Comparison of ENCODE assay signal across 27 mouse cellular contexts in the genomic region with DNA sequence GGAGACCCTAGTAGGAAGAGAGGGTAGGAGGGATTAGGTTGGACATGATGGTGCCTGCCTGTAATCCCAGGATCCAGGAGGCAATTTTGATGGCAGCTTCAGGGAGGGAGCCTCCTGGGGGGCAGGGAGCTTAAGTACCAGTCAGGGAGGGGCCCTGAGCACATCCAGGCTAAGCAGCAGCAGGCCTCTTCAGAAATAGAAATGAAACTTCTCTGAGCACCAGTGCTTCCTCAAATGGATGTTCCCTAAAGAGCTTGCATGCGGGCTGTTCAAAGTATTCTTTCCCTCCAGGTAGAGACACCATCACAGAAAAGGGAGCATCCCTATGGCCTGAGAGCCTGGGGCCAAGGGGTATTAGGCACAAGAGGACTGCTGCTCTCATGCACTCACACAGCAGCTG. TPM values are rescaled to one million over a fixed set of nuclear protein-coding genes. Genes with fewer than 3 reads are reported as not detected.
DNase-seq lines count a peak whose midpoint lies in the region; ATAC-seq and TF ChIP-seq lines count a peak whose summit lies in the region.
"Had no signal": no experiment of that assay in that cellular context is flagged by ENCODE, and none has a peak within 500 bp of the region (broad histone marks: within the 10 kb centered on the region; RNA-seq: fewer than 3 reads in every experiment).

No protein-coding gene starts in this region.

- TF ChIP-seq POLR2A in CH12.LX (IDR thresholded peaks at IDR 0.05; ENCODE audit: low read depth, low read length), result no peak

- H3K79me2 ChIP-seq in CH12.LX (replicated peaks; ENCODE audit: control insufficient read depth, extremely low read depth, insufficient read depth, poor library complexity, severe bottlenecking), result no peaks in the 10 kb centered on the region

- ATAC-seq in liver, embryonic 14.5 days (ENCODE audit: insufficient read depth), result no peak
- ATAC-seq in megakaryocyte, adult 5-6 weeks (ENCODE audit: poor library complexity, severe bottlenecking), result peak; percentile 64
- no peak for ATAC-seq in intestine, embryonic 15.5 days
- ATAC-seq: CD4-positive, CD25-positive, alpha-beta regulatory T cell, adult 4 months; forebrain, embryonic 15.5 days; hindbrain, embryonic 16.5 days had no signal

- in situ Hi-C loops in CH12.LX (cut with MboI; ENCODE audit: low pct_ligation_motif_present, low pct_unique_long_range_greater_than_20kb, low sequenced_read_pairs), result no loop called here

- TF ChIP-seq CTCF in CH12.LX (conservative IDR thresholded peaks at IDR 0.05 in 1 of 2, IDR thresholded peaks at IDR 0.05 in 1 of 2; ENCODE audit: low read depth in 2 of 2, low read length in 2 of 2), result no peak
- no peak for TF ChIP-seq CTCF in liver, embryonic 14.5 days (IDR thresholded peaks at IDR 0.05; ENCODE audit: low read depth)

- H3K4me1 ChIP-seq in CH12.LX (ENCODE audit: control insufficient read depth in 1 of 2, insufficient read depth in 2 of 2), result peaks cover 11 to 44% of the 10 kb centered on the region in 2 experiments
- peaks cover 38 to 48% of the 10 kb centered on the region in 2 experiments for H3K4me1 ChIP-seq in liver, embryonic 14.5 days (replicated peaks; ENCODE audit: control insufficient read depth in 2 of 2, insufficient read depth in 2 of 2, low read length in 1 of 2)
- 0 out of 2 replicates have a peak, but pooled peaks cover 2% of the 10 kb centered on the region for H3K4me1 ChIP-seq in intestine, embryonic 15.5 days (replicated peaks)
- H3K4me1 ChIP-seq: embryonic facial prominence, embryonic 12.5 days; forebrain, embryonic 15.5 days; hindbrain, embryonic 10.5 days had no signal

- 91% methylated on average over 1 of the region's 1 CpGs for WGBS in liver, embryonic 14.5 days (ENCODE audit: insufficient replicate concordance)
- 88% methylated on average over 1 of the region's 1 CpGs for WGBS in intestine, embryonic 15.5 days

- DNase-seq in CH12.LX (ENCODE audit: extremely low read depth), result peak; percentile 30
- DNase-seq in brain, adult 2 months (ENCODE audit: low read depth, low spot score), result peak; percentile 26
- no peak for DNase-seq in liver, embryonic 14.5 days (ENCODE audit: low read depth in 3 of 3, low spot score in 3 of 3)
- no peak for DNase-seq in cerebellum, adult 8-10 months
- DNase-seq in frontal cortex, adult 2 months (ENCODE audit: extremely low spot score in 1 of 2, low spot score in 1 of 2), result no peak
- no peak for DNase-seq in gastrocnemius, adult 8-10 months (ENCODE audit: low spot score in 2 of 2)
- DNase-seq: adrenal gland, postnatal 14 days; B cell, adult 2 months; cerebellum, adult 2 months; cerebellum, postnatal 14 days; gastrocnemius, postnatal 14 days had no signal

- no peaks in the 10 kb centered on the region for H3K27me3 ChIP-seq in CH12.LX (replicated peaks)
- no peaks in the 10 kb centered on the region for H3K27me3 ChIP-seq in liver, embryonic 14.5 days (ENCODE audit: control insufficient read depth, insufficient read depth, low read length)
- no peaks in the 10 kb centered on the region for H3K27me3 ChIP-seq in intestine, embryonic 15.5 days (replicated peaks)
- H3K27me3 ChIP-seq: embryonic facial prominence, embryonic 12.5 days; forebrain, embryonic 15.5 days; heart, embryonic 12.5 days had no signal

- no peaks in the 10 kb centered on the region for H3K9me3 ChIP-seq in CH12.LX (replicated peaks; ENCODE audit: low read length)
- no peaks in the 10 kb centered on the region for H3K9me3 ChIP-seq in liver, embryonic 14.5 days (ENCODE audit: control insufficient read depth, low read length)
- no peaks in the 10 kb centered on the region for H3K9me3 ChIP-seq in intestine, embryonic 15.5 days
- H3K9me3 ChIP-seq: embryonic facial prominence, embryonic 12.5 days; forebrain, embryonic 15.5 days; heart, embryonic 12.5 days; hindbrain, embryonic 10.5 days had no signal

- dilution Hi-C loops in CH12.LX (cut with MboI; ENCODE audit: extremely low pct_ligation_motif_present, extremely low pct_unique_long_range_greater_than_20kb, low sequenced_read_pairs), result no loop called here

- H3K36me3 ChIP-seq in CH12.LX (replicated peaks in 1 of 2; ENCODE audit: control insufficient read depth in 1 of 2, insufficient read depth in 1 of 2, low read length in 1 of 2), result peaks cover 81 to 94% of the 10 kb centered on the region in 2 experiments
- peaks cover 99% of the 10 kb centered on the region for H3K36me3 ChIP-seq in liver, embryonic 14.5 days (replicated peaks; ENCODE audit: control insufficient read depth, insufficient read depth, low read depth)
- H3K36me3 ChIP-seq in intestine, embryonic 15.5 days, result peaks cover 61% of the 10 kb centered on the region

- H3K9ac ChIP-seq in CH12.LX (ENCODE audit: insufficient read depth, low read depth), result no peak overlapping the region
- peak overlapping the region; percentile 10 for H3K9ac ChIP-seq in liver, embryonic 14.5 days (replicated peaks)
- no peak overlapping the region for H3K9ac ChIP-seq in intestine, embryonic 15.5 days
- H3K9ac ChIP-seq: embryonic facial prominence, embryonic 12.5 days; forebrain, embryonic 15.5 days; heart, embryonic 12.5 days had no signal

- H3K4me3 ChIP-seq in CH12.LX (replicated peaks in 1 of 3; ENCODE audit: low read depth in 2 of 3, low read length in 2 of 3, poor library complexity in 1 of 3), result no peak overlapping the region
- H3K4me3 ChIP-seq in liver, embryonic 14.5 days (ENCODE audit: insufficient read depth in 1 of 2, low read depth in 2 of 2, low read length in 2 of 2), result no peak overlapping the region
- H3K4me3 ChIP-seq in intestine, embryonic 15.5 days (replicated peaks), result no peak overlapping the region
- H3K4me3 ChIP-seq: embryonic facial prominence, embryonic 12.5 days; forebrain, embryonic 15.5 days; heart, embryonic 12.5 days; hindbrain, embryonic 10.5 days had no signal

- TF ChIP-seq RAD21 in CH12.LX (IDR thresholded peaks at IDR 0.05; ENCODE audit: low read depth, low read length), result no peak

- no peak overlapping the region for H3K4me2 ChIP-seq in CH12.LX (ENCODE audit: insufficient read depth, low read depth, poor library complexity, severe bottlenecking)
- H3K4me2 ChIP-seq in liver, embryonic 14.5 days (ENCODE audit: low read depth), result no peak overlapping the region
- H3K4me2 ChIP-seq in intestine, embryonic 15.5 days (replicated peaks), result no peak overlapping the region
- H3K4me2 ChIP-seq: embryonic facial prominence, embryonic 12.5 days; forebrain, embryonic 15.5 days; heart, embryonic 12.5 days had no signal

- no peak for TF ChIP-seq EP300 in CH12.LX (IDR thresholded peaks at IDR 0.05; ENCODE audit: low read length)
- no peak for TF ChIP-seq EP300 in liver, embryonic 14.5 days (IDR thresholded peaks at IDR 0.05; ENCODE audit: low read depth)

- H3K27ac ChIP-seq in CH12.LX (ENCODE audit: insufficient read depth, low read depth), result 0 out of 2 replicates have a peak overlapping the region, but pooled peaks have one; percentile 16
- peak overlapping the region; percentile 30 for H3K27ac ChIP-seq in liver, embryonic 14.5 days
- H3K27ac ChIP-seq in intestine, embryonic 15.5 days, result no peak overlapping the region
- H3K27ac ChIP-seq: embryonic facial prominence, embryonic 12.5 days; forebrain, embryonic 15.5 days; hindbrain, embryonic 10.5 days had no signal

RNA-seq across cellular contexts. Expression of a gene that starts 16.3 kb away (rescaled TPM):
- total RNA-seq in CH12.LX (2012; rRNA removed), result not detected in 2 replicates
- not detected in 2 replicates for total RNA-seq in CH12.LX (2014; rRNA removed)
- polyA plus RNA-seq in CH12.LX (2012; ENCODE audit: insufficient read length, low read depth), result 4.5 TPM in 1 of 2 replicates, not detected in the other
- 0.35 TPM in 1 of 2 replicates, not detected in the other for polyA plus RNA-seq in liver, embryonic 14.5 days (2012; rRNA removed)
- polyA plus RNA-seq in liver, embryonic 14.5 days (2014; fragmentation: Nextera tagmentation; extraction: Ambion mirVana), result not detected in 2 replicates
- not detected in 2 replicates for total RNA-seq in megakaryocyte, adult 5-6 weeks (2015)
- total RNA-seq in megakaryocyte, adult 5-6 weeks (2017), result not detected in 2 replicates
- polyA plus RNA-seq in intestine, embryonic 15.5 days (2015; fragmentation: Nextera tagmentation; extraction: Ambion mirVana), result not detected in 2 replicates
- polyA plus RNA-seq in frontal cortex, adult 2 months (2012; rRNA removed), result not detected in 2 replicates
- not detected for total RNA-seq in gastrocnemius, adult 8-10 months (2022)
- total RNA-seq: adrenal gland, adult 18-20 months; adrenal gland, postnatal 14 days; gastrocnemius, postnatal 14 days; heart, adult 8-10 months; heart, postnatal 25 days; MEL had no signal
- polyA plus RNA-seq: CD4-positive, CD25-positive, alpha-beta regulatory T cell, adult 4 months; cerebellum, adult 2 months; cortical plate, adult 2 months; embryonic facial prominence, embryonic 12.5 days; forebrain, embryonic 11.5 days; forebrain, embryonic 15.5 days; gonadal fat pad, adult 2 months; heart, embryonic 12.5 days; heart, embryonic 16.5 days; hindbrain, embryonic 10.5 days; hindbrain, embryonic 16.5 days had no signal

RNA-seq across cellular contexts. Expression of a gene that starts 24.6 kb away (rescaled TPM):
- 17.9 and 18.1 TPM in 2 replicates for total RNA-seq in CH12.LX (2012; rRNA removed)
- total RNA-seq in CH12.LX (2014; rRNA removed), result 14.3 and 15.4 TPM in 2 replicates
- 21.5 and 21.6 TPM in 2 replicates for polyA plus RNA-seq in CH12.LX (2012; ENCODE audit: insufficient read length, low read depth)
- 21.7 and 40.3 TPM in 2 replicates for polyA plus RNA-seq in liver, embryonic 14.5 days (2012; rRNA removed)
- polyA plus RNA-seq in liver, embryonic 14.5 days (2014; fragmentation: Nextera tagmentation; extraction: Ambion mirVana), result 45.3 and 47.0 TPM in 2 replicates
- 95.1 and 97.1 TPM in 2 replicates for total RNA-seq in megakaryocyte, adult 5-6 weeks (2015)
- total RNA-seq in megakaryocyte, adult 5-6 weeks (2017), result 177 and 194 TPM in 2 replicates
- 41.7 and 43.6 TPM in 2 replicates for polyA plus RNA-seq in intestine, embryonic 15.5 days (2015; fragmentation: Nextera tagmentation; extraction: Ambion mirVana)
- polyA plus RNA-seq in frontal cortex, adult 2 months (2012; rRNA removed), result 39.1 and 46.3 TPM in 2 replicates
- total RNA-seq in gastrocnemius, adult 8-10 months (2022), result 10 to 100 TPM; 28.7 to 42.3 (median 34.5) TPM

RNA-seq across cellular contexts. Expression of a gene that starts 28.7 kb away (rescaled TPM):
- total RNA-seq in CH12.LX (2012; rRNA removed) (15.8 and 19.6 TPM in 2 replicates), CH12.LX (2014; rRNA removed) (17.6 and 18.4 TPM in 2 replicates)
- 33.2 and 41.0 TPM in 2 replicates for polyA plus RNA-seq in CH12.LX (2012; ENCODE audit: insufficient read length, low read depth)
- 120 and 138 TPM in 2 replicates for polyA plus RNA-seq in liver, embryonic 14.5 days (2012; rRNA removed)
- 252 and 281 TPM in 2 replicates for polyA plus RNA-seq in liver, embryonic 14.5 days (2014; fragmentation: Nextera tagmentation; extraction: Ambion mirVana)
- total RNA-seq in megakaryocyte, adult 5-6 weeks (2015), result 39.7 and 41.7 TPM in 2 replicates
- total RNA-seq in megakaryocyte, adult 5-6 weeks (2017), result 19.2 and 21.3 TPM in 2 replicates
- polyA plus RNA-seq in intestine, embryonic 15.5 days (2015; fragmentation: Nextera tagmentation; extraction: Ambion mirVana), result 114 and 117 TPM in 2 replicates
- polyA plus RNA-seq in frontal cortex, adult 2 months (2012; rRNA removed), result 221 and 251 TPM in 2 replicates
- 100 to 1,000 TPM; 159 to 209 (median 180) TPM for total RNA-seq in gastrocnemius, adult 8-10 months (2022)

RNA-seq across cellular contexts. Expression of a gene that starts 51.8 kb away (rescaled TPM):
- total RNA-seq in CH12.LX (2012; rRNA removed) (not detected in 2 replicates), CH12.LX (2014; rRNA removed) (not detected in 2 replicates)
- polyA plus RNA-seq in CH12.LX (2012; ENCODE audit: insufficient read length, low read depth), result not detected in 2 replicates
- 0.02 and 0.03 TPM in 2 replicates for polyA plus RNA-seq in liver, embryonic 14.5 days (2012; rRNA removed)
- polyA plus RNA-seq in liver, embryonic 14.5 days (2014; fragmentation: Nextera tagmentation; extraction: Ambion mirVana), result 0.03 and 0.33 TPM in 2 replicates
- not detected in 2 replicates for total RNA-seq in megakaryocyte, adult 5-6 weeks (2015)
- 0.04 TPM in 1 of 2 replicates, not detected in the other for total RNA-seq in megakaryocyte, adult 5-6 weeks (2017)
- not detected in 2 replicates for polyA plus RNA-seq in intestine, embryonic 15.5 days (2015; fragmentation: Nextera tagmentation; extraction: Ambion mirVana)
- 0.46 and 0.62 TPM in 2 replicates for polyA plus RNA-seq in frontal cortex, adult 2 months (2012; rRNA removed)
- under 1 TPM in 2 of 4 experiments, not detected in 2; 0.10 to 0.12 TPM for total RNA-seq in gastrocnemius, adult 8-10 months (2022)
- total RNA-seq: adrenal gland, adult 18-20 months; adrenal gland, postnatal 14 days; gastrocnemius, postnatal 14 days; heart, adult 8-10 months; heart, postnatal 25 days; MEL had no signal
- polyA plus RNA-seq: CD4-positive, CD25-positive, alpha-beta regulatory T cell, adult 4 months; heart, embryonic 12.5 days; heart, embryonic 16.5 days had no signal

Comparison
In these comparisons a context has a peak if more than half of its experiments do, and no peak if none do; other contexts are left out.
1. DNase-seq: peak in CH12.LX (single experiment) and brain, adult 2 months (single experiment); none in liver, embryonic 14.5 days (0 of 3), cerebellum, adult 8-10 months (single experiment), frontal cortex, adult 2 months (0 of 2) and gastrocnemius, adult 8-10 months (0 of 2).